In the genomic region with DNA sequence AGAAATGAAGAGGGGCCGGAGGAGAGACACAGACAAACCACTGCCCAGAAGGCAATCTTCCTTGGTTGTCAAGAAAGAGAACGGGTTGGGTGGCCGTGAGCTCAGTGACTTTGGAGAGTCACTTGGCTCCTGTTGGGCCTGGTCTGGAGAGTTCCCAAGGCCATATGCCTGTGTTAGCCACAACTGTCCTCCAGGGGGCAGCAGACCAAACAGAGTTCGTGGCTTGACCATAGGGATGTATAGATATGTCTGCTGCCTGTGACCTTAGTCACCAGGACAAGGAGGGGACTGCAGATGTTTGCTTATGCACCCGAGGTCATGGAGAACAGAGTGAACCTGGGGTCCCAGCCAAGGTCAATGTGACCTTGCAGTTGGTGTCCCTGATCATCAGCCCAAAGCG, we compare ENCODE assay signal across 10 mouse cellular contexts.
DNase-seq lines count a peak whose midpoint lies in the region; ATAC-seq and TF ChIP-seq lines count a peak whose summit lies in the region.
"Had no signal": no experiment of that assay in that cellular context is flagged by ENCODE, and none has a peak within 500 bp of the region (broad histone marks: within the 10 kb centered on the region; RNA-seq: fewer than 3 reads in every experiment).

No protein-coding gene starts in this region.

- H3K4me3 ChIP-seq in kidney, adult 2 months (ENCODE audit: insufficient read depth, low read depth, low read length), result no peak overlapping the region
- H3K4me3 ChIP-seq in kidney, embryonic 15.5 days (replicated peaks), result no peak overlapping the region
- no peak overlapping the region for H3K4me3 ChIP-seq in ES-E14 (ENCODE audit: insufficient read depth in 1 of 2, low read depth in 1 of 2, low read length in 2 of 2, poor library complexity in 1 of 2, severe bottlenecking in 1 of 2)
- H3K4me3 ChIP-seq in lung, embryonic 16.5 days (ENCODE audit: low read length), result no peak overlapping the region
- H3K4me3 ChIP-seq in stomach, postnatal 0 days (ENCODE audit: low read depth, low read length), result no peak overlapping the region
- H3K4me3 ChIP-seq: erythroblast, embryonic 14.5 days; lung, embryonic 15.5 days had no signal

- in situ Hi-C loops in ES-E14 (cut with MboI; ENCODE audit: low sequenced_read_pairs in 2 of 2, unreplicated experiment in 2 of 2), result loop anchor here in 1 of 2 experiments (10.0 kb wide), 1 partner anchor 109 kb away; the partner anchor contains the start of gene Cux2

- no peak for TF ChIP-seq POLR2A in kidney, adult 2 months (IDR thresholded peaks at IDR 0.05; ENCODE audit: low read depth, low read length)

- no peak overlapping the region for H3K27ac ChIP-seq in kidney, adult 2 months (ENCODE audit: insufficient read depth, low read depth, low read length)
- no peak overlapping the region for H3K27ac ChIP-seq in kidney, embryonic 15.5 days
- H3K27ac ChIP-seq in ES-E14 (ENCODE audit: insufficient read depth, low read depth, low read length, poor library complexity, severe bottlenecking), result no peak overlapping the region
- H3K27ac ChIP-seq in lung, embryonic 16.5 days (ENCODE audit: low read length), result no peak overlapping the region
- no peak overlapping the region for H3K27ac ChIP-seq in stomach, postnatal 0 days (replicated peaks)
- H3K27ac ChIP-seq: lung, embryonic 15.5 days had no signal

- no peak overlapping the region for H3K4me2 ChIP-seq in kidney, embryonic 15.5 days
- H3K4me2 ChIP-seq in lung, embryonic 16.5 days (ENCODE audit: low read depth, low read length), result no peak overlapping the region
- H3K4me2 ChIP-seq in stomach, postnatal 0 days (replicated peaks; ENCODE audit: low read depth), result no peak overlapping the region
- H3K4me2 ChIP-seq: lung, embryonic 15.5 days had no signal

- H3K9me3 ChIP-seq in kidney, embryonic 15.5 days (replicated peaks), result no peaks in the 10 kb centered on the region
- no peaks in the 10 kb centered on the region for H3K9me3 ChIP-seq in ES-E14 (ENCODE audit: control insufficient read depth, insufficient read depth, low read depth, low read length)
- H3K9me3 ChIP-seq in lung, embryonic 16.5 days (ENCODE audit: control insufficient read depth, low read length), result no peaks in the 10 kb centered on the region
- no peaks in the 10 kb centered on the region for H3K9me3 ChIP-seq in stomach, postnatal 0 days (ENCODE audit: control insufficient read depth, low read length)
- H3K9me3 ChIP-seq: lung, embryonic 15.5 days had no signal

- ATAC-seq in kidney, embryonic 15.5 days (replicated peaks; ENCODE audit: low FRiP score), result no peak
- ATAC-seq in lung, embryonic 16.5 days (ENCODE audit: low read depth), result 0 out of 2 replicates have a peak, but pooled peaks have one; percentile 34
- ATAC-seq in stomach, postnatal 0 days (ENCODE audit: low FRiP score, low TSS enrichment), result no peak

- no peaks in the 10 kb centered on the region for H3K27me3 ChIP-seq in kidney, adult 2 months (replicated peaks; ENCODE audit: control insufficient read depth, insufficient read depth, low read length)
- H3K27me3 ChIP-seq in kidney, embryonic 15.5 days, result peaks cover 17% of the 10 kb centered on the region
- H3K27me3 ChIP-seq in lung, embryonic 16.5 days (ENCODE audit: control insufficient read depth, insufficient read depth, low read depth, low read length), result peaks cover 11% of the 10 kb centered on the region; the same call in 1 of the 2 replicates
- H3K27me3 ChIP-seq in stomach, postnatal 0 days (ENCODE audit: control insufficient read depth, insufficient read depth, low read length), result no peaks in the 10 kb centered on the region

- 57% methylated on average over 6 of the region's 6 CpGs for WGBS in kidney, adult 2 months
- 43% methylated on average over 6 of the region's 6 CpGs for WGBS in kidney, embryonic 15.5 days
- WGBS in lung, embryonic 16.5 days, result 42% methylated on average over 6 of the region's 6 CpGs
- WGBS in stomach, postnatal 0 days, result 46% methylated on average over 6 of the region's 6 CpGs

- peak; percentile 84 for TF ChIP-seq CTCF in kidney, adult 2 months (conservative IDR thresholded peaks at IDR 0.05; ENCODE audit: insufficient read depth, insufficient read length, low read depth, low read length)
- peak; percentile 89 for TF ChIP-seq CTCF in stomach, postnatal 0 days (IDR thresholded peaks at IDR 0.05; ENCODE audit: low read depth)

- DNase-seq in kidney, adult 2 months, result peak; percentile 31
- DNase-seq in ES-E14 (ENCODE audit: low read depth, low spot score), result peak; percentile 70
- peak; percentile 6 for DNase-seq in c-Kit-negative CD71-positive TER-119-positive erythroid progenitor cells, embryonic 14.5 days (ENCODE audit: low read depth, low spot score)
- peak; percentile 38 for DNase-seq in gastrocnemius, postnatal 14 days
- peak; percentile 67 for DNase-seq in stomach, postnatal 0 days (ENCODE audit: low spot score)
- DNase-seq in layer of hippocampus, adult 9-10 months (ENCODE audit: low spot score), result no peak

- H3K9ac ChIP-seq in kidney, embryonic 15.5 days, result no peak overlapping the region
- H3K9ac ChIP-seq in ES-E14 (ENCODE audit: insufficient read depth, low read depth, low read length, poor library complexity, severe bottlenecking), result no peak overlapping the region
- no peak overlapping the region for H3K9ac ChIP-seq in lung, embryonic 16.5 days (ENCODE audit: low read length)
- H3K9ac ChIP-seq in stomach, postnatal 0 days (ENCODE audit: low read length), result no peak overlapping the region
- H3K9ac ChIP-seq: lung, embryonic 15.5 days had no signal

- no peaks in the 10 kb centered on the region for H3K36me3 ChIP-seq in kidney, adult 2 months (ENCODE audit: control insufficient read depth, insufficient read depth, low read length)
- H3K36me3 ChIP-seq in kidney, embryonic 15.5 days, result no peaks in the 10 kb centered on the region
- H3K36me3 ChIP-seq in ES-E14 (ENCODE audit: control insufficient read depth, insufficient read depth, low read length, poor library complexity, severe bottlenecking), result no peaks in the 10 kb centered on the region
- no peaks in the 10 kb centered on the region for H3K36me3 ChIP-seq in lung, embryonic 16.5 days (ENCODE audit: control insufficient read depth, insufficient read depth, low read length)
- no peaks in the 10 kb centered on the region for H3K36me3 ChIP-seq in stomach, postnatal 0 days (ENCODE audit: control insufficient read depth, insufficient read depth, low read length)
- H3K36me3 ChIP-seq: lung, embryonic 15.5 days had no signal

- no peaks in the 10 kb centered on the region for H3K4me1 ChIP-seq in kidney, adult 2 months (ENCODE audit: control insufficient read depth, insufficient read depth, low read length)
- H3K4me1 ChIP-seq in kidney, embryonic 15.5 days, result peaks cover 41% of the 10 kb centered on the region
- H3K4me1 ChIP-seq in ES-E14 (ENCODE audit: control insufficient read depth in 2 of 2, insufficient read depth in 2 of 2, low read length in 2 of 2, poor library complexity in 1 of 2), result peaks cover 2 to 3% of the 10 kb centered on the region in 2 experiments; a peak in 1 of 4 replicates
- H3K4me1 ChIP-seq in lung, embryonic 16.5 days (replicated peaks; ENCODE audit: control insufficient read depth, insufficient read depth, low read length), result peaks cover 14% of the 10 kb centered on the region
- H3K4me1 ChIP-seq in stomach, postnatal 0 days (replicated peaks; ENCODE audit: control insufficient read depth, insufficient read depth), result 0 out of 2 replicates have a peak, but pooled peaks cover 3% of the 10 kb centered on the region

- TF ChIP-seq EP300 in stomach, postnatal 0 days (optimal IDR thresholded peaks at IDR 0.05), result no peak

- intact Hi-C loops in gastrocnemius, postnatal 14 days (cut with DNase I; ENCODE audit: low total_unique reads), result loop anchor here (5.0 to 10.0 kb wide), 2 partner anchors 109 to 141 kb away; partner anchors contain the start of gene Cux2

TF ChIP-seq in ES-E14, 5 proteins besides CTCF, POLR2A, EP300 and RAD21:
- peak; percentile 34; the same call in 1 of the 2 replicates for TF ChIP-seq ZC3H11A (IDR thresholded peaks at IDR 0.05; ENCODE audit: borderline replicate concordance, low read depth, low read length)
- no peak for TF ChIP-seq CHD2 (IDR thresholded peaks at IDR 0.05; ENCODE audit: low read depth, low read length)
